Mouse (Mus musculus) adrenal gland, postnatal 14 days (tissue): ENCODE measurements at regions not wholly inside any gene's neighbourhood (a gene's known extent, or its start where the extent isn't known, plus 50 kb on each side); places are given as distances from the start of the nearest gene placed in this dataset.

Experiments
- DNase-seq: peaks from one replicate; pipeline ENCODE4 v3.0.0; 2021; ENCODE audit warnings: mixed read lengths

DNA sequence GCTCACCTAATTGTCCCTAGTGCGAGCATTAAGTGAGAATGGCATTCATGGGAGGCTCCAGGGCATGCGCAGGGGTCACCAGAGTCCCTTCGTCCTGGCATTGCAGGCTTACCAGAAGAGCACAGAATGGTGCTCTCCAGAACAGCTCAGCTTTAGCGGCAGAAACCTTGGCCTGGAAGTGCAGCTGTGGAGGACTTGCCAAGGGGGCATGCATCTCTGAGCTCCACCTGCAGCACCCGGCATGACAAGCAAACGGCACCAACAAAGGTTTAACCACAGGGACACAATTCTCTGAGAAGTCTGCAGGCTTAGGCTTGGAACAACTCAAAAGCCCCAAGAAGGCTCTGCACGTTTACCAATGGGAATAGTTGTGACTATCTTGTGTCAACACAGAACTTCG lies 128.4 kb downstream of the Rpap3 start:
- DNase-seq: no peak

DNA sequence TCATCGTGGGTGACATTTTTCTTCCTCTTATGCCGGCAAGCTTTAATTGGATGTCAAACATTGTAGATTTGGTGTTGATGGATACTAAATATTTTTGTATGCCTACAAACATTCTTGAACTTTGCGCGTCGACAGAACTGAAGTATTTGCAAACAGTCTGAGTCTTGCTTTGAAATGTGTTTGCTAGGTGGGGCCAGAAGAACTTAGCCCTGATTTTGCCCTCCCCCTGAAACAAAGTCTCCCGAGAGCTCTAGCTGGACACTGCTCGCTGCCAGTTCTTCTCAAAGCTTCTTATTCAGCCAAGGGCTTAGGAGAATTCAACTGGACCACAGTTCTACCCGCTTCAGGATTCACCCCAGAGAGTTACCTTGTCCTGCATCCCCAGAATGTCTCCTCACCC lies 133.0 kb downstream of the Rpap3 start:
- DNase-seq: no peak

DNA sequence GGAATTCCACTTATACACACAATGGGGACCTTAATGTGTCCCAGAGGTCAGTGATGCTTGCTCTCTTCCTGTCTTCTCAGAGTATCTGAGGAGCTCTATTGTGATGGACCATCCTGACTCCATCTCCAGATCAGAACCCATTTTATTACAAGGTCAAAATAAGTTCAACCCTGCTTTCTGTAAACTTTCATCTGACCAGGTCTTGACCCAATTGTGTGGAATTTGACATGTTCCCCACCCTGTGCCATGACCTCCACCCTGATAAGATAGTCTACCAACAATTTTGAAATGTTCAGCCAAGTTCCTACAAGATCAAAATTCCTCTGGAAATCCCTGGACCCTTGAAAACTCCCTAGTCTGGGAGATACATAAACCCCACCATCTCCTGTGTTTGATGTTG lies 133.7 kb downstream of the Rpap3 start:
- peak; percentile 23 for DNase-seq

DNA sequence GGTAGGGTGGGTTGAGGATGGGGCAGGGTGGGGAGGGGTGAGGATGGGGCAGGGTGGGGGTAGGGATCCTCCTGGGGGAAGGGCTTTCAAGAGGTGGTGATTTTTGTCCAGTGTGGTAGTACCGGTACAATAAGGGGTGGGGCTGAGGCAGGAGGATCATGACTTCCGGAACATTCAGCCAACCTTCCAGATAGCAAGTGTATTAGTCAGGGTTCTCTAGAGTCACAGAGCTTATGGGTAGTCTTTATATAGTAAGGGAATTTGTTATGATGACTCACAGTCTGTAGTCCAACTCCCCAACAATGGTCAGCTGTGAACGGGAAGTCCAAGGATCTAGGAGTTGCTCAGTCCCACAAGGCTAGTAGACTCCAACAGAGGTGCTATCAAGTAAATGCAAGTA lies 145.5 kb downstream of the Rpap3 start:
- no peak for DNase-seq

DNA sequence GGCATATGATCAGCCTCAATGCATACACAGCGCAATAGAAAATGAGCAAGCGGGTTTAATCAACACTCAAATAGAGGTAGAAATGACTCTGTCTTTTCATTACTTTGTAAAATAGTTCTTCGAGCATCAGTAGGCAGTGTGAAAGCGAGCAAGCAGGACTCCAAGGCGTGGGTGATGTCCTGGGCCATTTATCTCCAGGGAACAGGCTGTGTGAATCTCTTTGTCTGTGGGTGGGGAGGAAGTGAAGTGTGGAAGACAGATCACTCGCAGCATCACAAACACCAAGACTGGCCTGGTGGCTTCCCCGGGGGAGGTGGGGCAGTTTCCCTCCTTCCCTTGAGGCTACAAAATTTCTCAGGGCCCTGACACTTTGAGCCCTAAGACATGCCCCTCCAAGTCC lies 146.9 kb downstream of the Rpap3 start:
- no peak for DNase-seq

DNA sequence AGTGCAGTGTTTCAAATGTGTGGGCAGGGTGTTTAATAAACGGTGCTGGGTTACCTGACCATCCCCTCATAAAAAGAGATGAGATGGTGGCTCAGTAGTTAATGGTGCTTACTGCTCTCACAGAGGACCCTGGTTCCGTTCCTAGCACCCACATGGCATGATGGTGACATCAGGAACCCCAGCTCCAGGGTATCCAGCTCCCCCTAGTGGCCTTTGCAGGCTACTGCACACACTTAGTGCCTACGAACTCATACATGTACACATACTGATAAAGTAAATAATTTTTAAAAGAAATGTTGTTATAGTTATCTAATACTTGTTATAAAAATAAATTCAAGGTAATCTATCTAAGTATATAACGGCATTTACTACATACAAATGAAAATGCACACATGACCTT lies 157.3 kb downstream of the Rpap3 start:
- no peak for DNase-seq

DNA sequence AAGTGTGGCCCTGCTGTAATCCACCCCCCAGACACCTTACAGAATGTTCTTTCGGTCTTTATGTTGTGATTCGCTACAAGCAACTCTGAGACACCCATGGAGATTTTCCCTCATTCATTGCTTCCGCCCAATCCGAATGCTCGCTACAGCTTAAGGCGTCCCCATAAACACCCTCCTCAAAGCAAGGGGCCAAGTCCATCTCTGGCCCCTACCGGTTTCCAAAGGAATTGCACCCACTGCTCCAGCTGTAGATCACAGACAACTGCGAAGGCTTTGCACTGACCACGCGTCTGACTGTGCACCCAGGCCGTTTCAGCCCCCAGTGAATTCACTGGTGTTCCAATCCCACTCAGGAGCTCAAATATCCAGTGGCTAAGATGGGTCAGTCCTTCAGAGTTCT lies 160.6 kb downstream of the Rpap3 start:
- DNase-seq: no peak

DNA sequence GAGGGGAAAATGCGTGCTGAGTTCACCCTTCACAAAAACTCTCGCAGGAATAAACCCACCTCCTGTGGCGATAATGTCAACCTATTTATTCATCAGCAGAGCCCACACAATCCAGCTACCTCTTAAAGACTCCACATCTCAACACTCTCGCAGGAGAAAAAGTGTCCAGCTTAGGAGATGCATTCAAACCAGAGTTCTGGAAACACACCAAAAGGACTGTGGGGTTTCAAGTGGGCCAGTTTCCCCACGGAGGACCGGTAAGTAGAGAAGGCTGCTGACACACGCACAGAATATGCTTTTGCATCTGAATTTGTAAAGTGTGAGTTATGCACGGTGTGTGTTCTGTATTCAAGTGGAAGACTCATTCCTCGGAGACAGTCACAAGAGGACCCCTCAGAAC lies 164.0 kb downstream of the Rpap3 start:
- DNase-seq: no peak

DNA sequence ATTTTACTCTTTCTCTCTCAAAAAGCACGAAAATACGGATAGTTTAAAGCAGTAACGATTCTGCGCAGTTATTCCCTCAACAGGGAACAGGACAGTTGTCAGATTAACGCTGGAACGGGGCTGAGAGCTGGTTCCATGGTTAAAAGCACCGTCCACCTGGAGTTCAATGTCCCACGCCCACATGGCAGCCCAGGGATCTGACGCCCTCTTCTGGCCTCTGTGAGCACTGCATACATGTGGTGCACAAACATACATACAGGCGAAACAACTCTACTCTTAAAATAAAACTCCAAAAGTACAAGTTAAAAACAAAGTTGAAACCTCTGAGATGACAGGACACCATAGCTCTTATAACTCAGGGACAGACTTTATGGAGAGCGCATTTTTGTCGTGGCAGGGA lies 169.5 kb downstream of the Rpap3 start:
- DNase-seq: no peak

DNA sequence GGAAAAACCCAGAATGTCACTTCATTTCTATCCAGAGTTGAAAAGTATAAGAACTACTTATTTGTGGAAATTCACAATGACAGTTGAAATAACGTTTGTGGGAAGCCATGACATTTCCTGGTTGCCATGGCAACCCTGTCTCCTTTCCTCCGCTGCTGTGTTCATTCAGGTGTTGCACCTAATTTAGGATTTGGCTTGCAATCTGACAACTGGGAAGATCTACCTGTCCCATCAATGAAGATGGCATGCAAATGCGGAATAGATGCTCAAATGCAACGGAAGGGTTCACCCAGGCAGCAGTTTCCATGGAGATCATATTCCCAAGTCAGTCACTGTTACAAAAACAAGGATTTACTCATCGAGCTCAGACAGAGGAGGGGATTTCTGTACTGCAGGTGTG lies 170.7 kb downstream of the Rpap3 start:
- DNase-seq: no peak

DNA sequence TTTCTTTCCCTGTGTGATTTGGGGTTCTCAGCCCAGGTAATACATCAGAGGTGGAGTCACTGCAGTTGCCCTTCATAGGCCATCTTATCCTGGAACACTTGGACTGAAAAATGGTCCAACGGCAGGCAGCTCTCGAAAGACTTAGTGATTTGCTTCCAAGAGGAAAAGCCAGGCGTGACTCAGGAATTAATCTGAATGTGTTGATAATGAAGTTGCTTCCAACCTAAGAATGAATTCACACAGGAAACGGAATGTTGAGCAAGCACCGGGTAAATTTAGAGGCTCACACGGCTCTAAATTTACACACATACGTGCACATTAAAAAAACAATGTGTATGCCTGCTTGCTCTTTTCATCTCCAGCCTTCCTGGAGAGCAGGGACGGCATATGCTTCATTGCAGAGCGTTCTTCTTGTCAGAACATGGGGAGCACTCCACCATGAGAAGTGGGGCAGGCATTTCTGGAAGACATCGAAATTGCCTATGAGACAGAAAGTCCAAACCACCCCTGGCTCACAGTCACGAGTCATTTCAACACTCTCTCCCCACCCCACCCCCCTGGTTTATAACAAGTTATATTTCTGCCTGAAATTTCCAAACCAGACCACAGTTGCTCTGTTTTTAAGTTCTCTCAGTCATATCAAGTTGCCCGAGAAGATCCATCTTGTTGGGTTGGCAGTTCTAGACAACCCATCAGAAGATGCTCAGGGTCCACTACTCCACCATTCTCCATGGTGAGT lies 171.9 kb downstream of the Rpap3 start:
- DNase-seq: no peak

DNA sequence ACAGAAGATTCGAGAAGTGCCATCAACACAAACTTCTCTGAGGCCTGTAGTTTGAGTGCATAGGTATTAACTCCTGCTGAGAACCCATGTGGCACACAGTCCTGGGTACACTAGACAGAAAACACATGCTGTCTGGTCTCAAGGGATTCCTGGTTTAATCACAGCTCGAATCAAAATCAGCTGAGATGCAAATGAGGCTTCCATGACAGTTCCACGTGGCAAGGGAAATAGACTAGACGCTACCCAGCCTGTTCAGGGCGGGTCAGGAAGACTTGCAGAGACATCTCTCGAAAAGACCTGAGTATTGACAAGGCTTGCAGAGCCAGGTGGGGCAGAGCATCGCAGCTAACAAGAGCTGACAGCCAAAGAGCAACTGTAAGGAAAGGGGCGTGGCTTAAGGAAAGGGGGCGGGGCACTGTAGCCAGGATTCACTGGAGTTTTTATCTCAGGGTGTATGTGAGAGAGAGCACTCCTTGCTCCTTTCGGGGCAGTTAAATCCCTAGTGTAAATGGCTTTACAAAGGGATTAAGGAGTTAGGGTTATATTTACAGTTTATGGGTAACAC lies 173.2 kb downstream of the Rpap3 start:
- DNase-seq: no peak

DNA sequence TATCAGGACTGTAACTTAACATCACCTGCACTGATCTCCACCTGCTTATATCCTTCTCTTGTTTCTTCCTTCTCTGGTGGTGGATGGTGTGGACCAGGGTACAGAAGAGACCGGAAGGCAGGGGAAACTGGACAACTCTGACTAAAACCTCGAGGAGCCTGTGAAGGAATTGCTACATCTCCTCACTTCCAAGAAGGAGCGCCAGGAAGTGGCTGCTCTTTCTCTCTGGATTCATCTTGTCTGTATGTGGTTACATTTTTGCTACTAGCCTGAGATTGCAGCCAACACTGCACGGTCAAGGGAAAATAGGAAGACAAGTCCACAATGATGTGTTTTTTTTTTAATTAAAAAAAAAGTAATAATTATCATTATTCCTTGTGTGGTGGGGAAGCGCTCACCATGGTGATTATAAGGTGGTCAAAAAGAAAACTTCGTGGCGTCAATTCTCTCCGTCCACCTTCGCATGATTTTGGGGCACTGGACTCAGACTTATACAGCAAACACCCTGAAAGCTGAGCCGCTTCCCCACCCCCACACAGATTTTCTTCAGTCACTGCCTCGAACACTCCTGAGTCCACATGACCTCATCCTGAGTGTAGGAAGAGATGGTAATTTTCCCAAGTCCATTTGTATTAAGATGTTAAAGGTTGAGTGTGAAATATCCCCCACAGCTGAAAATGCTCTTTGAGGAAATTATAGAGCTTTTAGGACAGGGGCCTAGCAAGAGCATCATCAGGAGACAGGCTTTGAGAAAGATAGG lies 177.2 kb downstream of the Rpap3 start:
- DNase-seq: no peak

DNA sequence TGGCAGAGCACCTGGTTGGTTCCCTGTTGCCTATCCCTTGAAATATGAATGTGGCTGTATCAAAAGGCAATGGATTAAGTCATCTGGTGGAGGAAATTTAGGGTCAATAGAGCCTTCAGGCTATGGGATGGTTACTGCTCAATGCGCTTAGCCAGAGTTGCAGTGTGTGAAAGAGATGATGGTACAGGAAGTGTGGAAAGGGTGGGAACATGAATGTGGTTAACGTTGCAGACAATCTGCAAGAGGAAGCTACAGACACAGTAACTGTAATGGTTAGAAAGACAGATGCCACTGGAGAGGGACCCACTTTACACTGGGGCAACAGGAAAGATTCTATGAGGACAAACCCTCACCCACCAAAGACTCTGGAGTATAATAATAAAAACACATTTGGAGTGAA lies 185.2 kb downstream of the Rpap3 start:
- no peak for DNase-seq

DNA sequence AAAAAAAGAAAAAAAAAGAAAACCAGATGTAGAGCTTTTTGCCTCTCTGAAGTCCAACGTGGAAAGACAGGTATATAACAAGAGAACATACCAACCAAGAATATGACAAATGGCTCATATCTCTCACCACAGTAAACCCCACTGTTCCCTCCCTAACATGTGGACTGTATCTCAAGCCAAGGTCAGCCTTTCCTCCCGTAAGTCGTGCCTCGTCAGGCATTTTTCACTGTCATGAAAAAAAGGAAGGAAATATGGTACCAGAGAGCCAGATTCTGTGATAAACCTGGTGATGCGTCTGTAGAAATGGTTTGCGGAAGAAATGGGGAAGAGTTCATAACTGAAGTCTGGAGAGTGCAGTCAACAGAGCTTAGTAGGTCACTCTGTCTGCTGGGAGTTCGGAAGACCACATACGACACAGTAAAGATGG lies 185.7 kb downstream of the Rpap3 start:
- no peak for DNase-seq

DNA sequence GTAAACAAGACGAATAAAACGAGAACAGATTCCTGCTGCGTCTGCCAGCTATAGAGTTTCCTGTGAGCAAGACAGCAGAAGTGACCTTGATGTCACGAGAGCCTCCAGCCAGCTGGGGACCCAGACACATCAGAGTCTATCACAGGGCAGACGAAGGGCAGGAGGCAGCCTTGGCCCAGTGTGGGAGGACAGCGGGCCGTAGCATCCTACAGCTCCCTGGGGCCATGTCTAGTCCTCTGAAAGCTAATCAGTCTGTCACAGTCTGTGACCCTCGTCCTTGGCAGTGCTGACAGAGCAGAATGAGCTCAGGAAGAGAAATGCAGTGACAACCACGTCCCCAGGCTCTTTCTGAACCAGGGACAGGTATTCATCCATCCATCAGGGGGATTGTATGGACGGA lies 187.7 kb downstream of the Rpap3 start:
- DNase-seq: peak; percentile 60

DNA sequence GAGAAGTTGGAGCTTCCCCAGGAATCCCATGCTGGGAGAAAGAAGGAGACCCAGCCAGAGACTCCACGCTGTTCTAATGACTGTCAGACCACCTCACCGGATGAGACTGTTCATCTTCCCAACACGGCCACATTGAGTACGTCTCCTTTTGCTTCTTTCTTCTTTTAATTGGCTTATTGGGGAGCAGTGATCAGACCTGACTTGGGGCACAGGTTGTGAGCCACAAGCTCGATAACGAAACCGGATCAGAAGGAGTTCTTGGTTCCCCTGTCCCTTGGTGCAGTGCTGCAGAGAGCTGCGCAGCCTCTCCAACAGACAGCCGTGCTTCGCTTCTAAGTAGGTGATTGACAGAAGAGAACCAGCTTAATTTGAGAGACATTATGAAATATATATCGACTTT lies 188.4 kb downstream of the Rpap3 start:
- DNase-seq: no peak

DNA sequence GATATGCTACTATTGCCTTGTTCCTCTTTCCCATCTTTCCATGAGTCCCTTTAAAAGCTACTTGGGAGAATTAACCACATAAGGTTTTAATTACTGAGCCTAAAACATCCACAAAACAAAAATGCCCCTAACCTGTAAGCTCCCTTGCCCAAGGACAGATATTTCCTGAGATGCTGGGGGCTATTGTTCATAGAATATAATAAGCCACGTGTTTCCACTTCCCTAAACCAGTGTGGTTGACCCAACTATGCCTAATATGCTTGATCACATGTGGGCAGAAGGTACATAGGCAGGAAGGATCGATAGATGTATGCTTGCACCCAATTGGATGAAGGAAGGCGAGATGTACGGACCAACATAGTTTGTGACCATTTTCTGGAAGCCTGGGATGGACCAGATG lies 189.9 kb downstream of the Rpap3 start:
- no peak for DNase-seq

DNA sequence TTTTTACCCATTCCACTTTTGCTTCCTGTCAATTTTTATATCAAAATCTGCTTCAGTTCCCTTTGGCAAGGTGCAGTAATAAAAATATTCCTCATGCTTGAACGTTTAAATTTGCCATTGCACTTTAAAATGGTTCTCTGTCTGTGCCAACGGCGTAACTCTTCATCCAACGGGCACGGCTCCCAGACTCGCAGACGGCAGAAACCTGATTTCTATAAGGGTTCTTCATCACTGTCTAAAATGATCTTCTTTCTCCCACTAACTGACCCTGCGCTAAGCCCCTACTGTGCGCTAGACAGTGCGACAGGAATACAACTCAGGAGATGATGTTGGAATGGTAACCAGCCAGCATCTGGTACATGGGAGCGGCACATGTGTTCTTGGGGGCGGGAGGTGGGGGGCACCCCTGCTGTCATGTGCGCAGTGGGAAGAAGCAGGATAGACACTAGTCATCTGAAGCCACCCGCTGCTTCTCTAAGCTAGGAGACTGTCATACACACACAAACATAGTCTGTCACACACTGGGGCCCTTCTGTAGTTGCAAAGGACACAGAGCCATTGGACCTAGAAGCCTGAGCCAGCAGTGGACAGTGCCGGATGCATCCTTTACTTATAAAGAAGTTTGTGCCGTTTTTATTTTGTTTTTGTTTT lies 197.8 kb downstream of the Rpap3 start:
- DNase-seq: no peak

DNA sequence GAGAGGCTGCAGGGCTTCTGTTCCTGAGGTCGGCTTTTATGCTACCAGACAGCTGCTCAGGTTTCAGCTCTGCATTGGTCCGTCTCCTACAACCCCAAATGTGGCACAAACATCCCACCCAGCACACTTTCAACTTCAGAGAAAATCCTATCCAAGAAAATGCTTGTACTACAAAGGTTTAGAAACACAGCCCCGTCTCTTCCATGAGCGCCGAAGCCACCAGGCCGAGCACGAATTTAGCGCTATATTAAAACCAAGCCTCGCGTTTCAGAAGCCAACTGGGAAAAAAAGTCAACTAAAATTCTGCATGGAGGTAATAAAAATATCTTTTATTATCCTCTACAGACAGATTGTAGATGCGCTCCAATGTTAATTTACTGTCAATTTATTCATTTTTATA lies 198.4 kb downstream of the Rpap3 start:
- DNase-seq: no peak

DNA sequence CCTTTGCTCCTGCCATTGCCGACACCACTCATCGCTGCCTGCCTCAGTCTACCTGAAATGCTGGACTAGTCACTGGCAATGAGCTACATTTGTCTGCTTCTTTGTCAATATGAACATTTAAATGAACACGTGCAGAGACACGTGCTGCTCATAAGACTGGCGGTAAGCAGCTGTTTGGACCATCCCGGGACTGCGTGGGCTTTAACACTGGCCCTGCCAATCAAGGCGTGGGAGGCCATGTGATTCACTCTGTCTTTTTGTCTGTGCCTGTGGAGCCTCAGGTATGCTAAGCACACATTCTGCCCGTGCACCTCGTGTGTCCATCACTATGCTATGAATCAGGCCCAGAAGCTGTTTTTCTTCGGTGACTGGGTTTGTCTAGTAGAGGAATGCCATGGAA lies 199.9 kb downstream of the Rpap3 start:
- no peak for DNase-seq

DNA sequence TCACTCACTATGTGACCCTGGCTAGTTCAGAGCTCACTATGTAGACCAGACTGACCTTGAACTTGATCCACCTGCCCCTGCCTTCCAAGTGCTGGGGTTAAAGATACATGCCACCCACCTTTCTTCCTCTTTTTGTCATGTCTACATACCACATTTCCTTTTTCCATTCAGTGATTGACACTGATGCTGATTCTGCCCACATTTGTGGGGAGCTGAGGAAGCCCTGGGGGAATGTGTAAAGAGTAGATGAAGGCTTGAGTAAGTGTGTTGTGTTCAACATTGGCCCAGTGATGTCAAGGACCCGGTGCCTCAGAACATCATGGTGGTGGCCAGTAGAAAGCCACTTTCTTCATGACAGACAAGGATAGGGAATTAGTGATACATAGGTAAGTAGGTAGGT lies 201.3 kb downstream of the Rpap3 start:
- no peak for DNase-seq

DNA sequence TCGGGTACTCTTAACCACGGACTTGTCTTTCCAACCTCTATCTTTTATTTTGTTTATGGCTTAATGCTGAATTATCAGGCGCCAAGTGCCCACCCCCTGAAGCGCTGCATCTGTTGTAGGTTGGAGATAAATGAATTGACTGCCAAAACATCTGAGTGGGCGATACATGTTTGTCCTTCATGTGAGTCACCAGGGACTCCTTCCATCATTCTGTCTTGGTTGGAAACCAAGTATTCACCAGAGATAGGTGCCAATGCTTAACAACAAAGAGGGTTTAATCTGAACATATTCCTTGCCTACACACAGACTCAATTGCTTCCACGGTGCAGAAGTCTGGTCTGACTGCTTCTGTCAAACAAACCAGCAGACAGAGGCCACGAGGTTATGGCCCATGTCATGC lies 203.6 kb downstream of the Rpap3 start:
- no peak for DNase-seq
